Mouse (Mus musculus): ENCODE measurements at regions not wholly inside any gene's neighbourhood (a gene's known extent, or its start where the extent isn't known, plus 50 kb on each side); places are given as distances from the start of the nearest gene placed in this dataset.

DNA sequence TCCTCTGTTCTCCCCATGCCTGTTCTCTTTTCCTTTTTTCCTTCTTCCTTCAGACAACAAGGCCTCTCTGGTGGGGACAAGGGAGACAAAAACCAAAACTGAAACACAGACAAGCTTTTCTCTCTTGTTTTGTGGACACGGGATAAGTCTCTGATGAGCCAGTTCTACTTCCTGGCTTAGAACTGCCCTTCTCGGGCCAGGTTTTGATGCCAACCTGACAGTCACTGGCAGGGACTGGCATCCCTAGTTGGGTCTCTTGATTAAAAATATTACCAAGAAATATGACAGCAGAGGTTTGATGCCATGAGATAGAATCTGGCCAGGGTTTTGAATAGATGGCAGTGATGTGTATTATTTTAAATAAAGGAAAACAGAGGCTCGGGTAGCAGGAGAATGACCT is 133.4 kb upstream of the C9orf72 start:
- Histone ChIP-seq H3K36me3 (replicated peaks; ENCODE audit: control insufficient read depth, insufficient read depth, low read depth) (no peaks in the 10 kb centered on the region), H3K4me1 (replicated peaks; ENCODE audit: control insufficient read depth in 2 of 2, insufficient read depth in 2 of 2, low read length in 1 of 2) (no peaks in the 10 kb centered on the region), H3K9ac (replicated peaks) (no peak overlapping the region), H3K27me3 (ENCODE audit: control insufficient read depth, insufficient read depth, low read length) (no peaks in the 10 kb centered on the region), H3K4me2 (ENCODE audit: low read depth) (no peak overlapping the region), H3K9me3 (ENCODE audit: control insufficient read depth, low read length) (no peaks in the 10 kb centered on the region), H3K27ac (no peak overlapping the region), H3K4me3 (ENCODE audit: insufficient read depth in 1 of 2, low read depth in 2 of 2, low read length in 2 of 2) (no peak overlapping the region)
- no peak for ATAC-seq (ENCODE audit: insufficient read depth)
- TF ChIP-seq CTCF (IDR thresholded peaks at IDR 0.05; ENCODE audit: low read depth) (no peak), EP300 (IDR thresholded peaks at IDR 0.05; ENCODE audit: low read depth) (no peak)
- WGBS (ENCODE audit: insufficient replicate concordance): 57% methylated on average over 3 of the region's 3 CpGs
- no peak for DNase-seq (ENCODE audit: low read depth in 3 of 3, low spot score in 3 of 3)

DNA sequence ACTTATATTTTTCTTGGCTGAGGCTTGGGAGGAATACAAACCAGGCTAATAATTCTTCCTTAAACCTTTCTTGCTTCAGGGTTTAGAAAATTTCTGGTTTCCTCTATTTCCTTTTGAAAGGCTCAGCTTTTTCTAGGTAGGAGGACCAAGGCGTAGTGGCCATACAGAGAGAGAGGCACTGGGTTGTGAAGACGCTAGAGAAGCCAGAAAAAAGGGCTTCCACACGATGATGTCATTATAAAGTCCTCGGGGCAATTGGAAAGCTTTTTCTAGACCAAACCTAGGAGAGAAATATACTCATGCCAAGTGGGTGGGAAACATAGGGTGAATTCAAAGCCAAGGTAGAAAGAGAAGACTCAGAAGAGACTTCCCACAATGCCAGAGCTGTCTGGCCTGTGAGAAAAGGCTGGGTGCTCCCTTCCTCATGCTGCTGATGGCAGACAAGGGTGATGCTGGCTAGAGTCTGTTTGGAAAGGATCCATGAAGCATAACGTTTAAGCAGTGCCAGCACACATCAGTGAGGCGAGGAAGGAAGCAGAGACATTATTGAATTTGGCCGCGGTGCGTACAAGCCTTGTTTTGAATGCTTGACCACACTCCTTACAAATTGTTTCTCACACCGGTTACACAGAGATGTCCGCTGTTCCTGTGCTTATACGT is 131.1 kb upstream of the C9orf72 start:
- H3K9ac ChIP-seq (replicated peaks): no peak overlapping the region
- no peaks in the 10 kb centered on the region for H3K27me3 ChIP-seq (ENCODE audit: control insufficient read depth, insufficient read depth, low read length)
- H3K27ac ChIP-seq: no peak overlapping the region
- TF ChIP-seq EP300 (IDR thresholded peaks at IDR 0.05; ENCODE audit: low read depth) (no peak), CTCF (IDR thresholded peaks at IDR 0.05; ENCODE audit: low read depth) (no peak)
- no peak overlapping the region for H3K4me3 ChIP-seq (ENCODE audit: insufficient read depth in 1 of 2, low read depth in 2 of 2, low read length in 2 of 2)
- H3K4me2 ChIP-seq (ENCODE audit: low read depth): no peak overlapping the region
- H3K4me1 ChIP-seq (replicated peaks; ENCODE audit: control insufficient read depth in 2 of 2, insufficient read depth in 2 of 2, low read length in 1 of 2): no peaks in the 10 kb centered on the region
- no peak for ATAC-seq (ENCODE audit: insufficient read depth)
- whole genome bisulfite sequencing (ENCODE audit: insufficient replicate concordance): 70% methylated on average over 12 of the region's 12 CpGs
- no peaks in the 10 kb centered on the region for H3K9me3 ChIP-seq (ENCODE audit: control insufficient read depth, low read length)
- no peaks in the 10 kb centered on the region for H3K36me3 ChIP-seq (replicated peaks; ENCODE audit: control insufficient read depth, insufficient read depth, low read depth)
- no peak for DNase-seq (ENCODE audit: low read depth in 3 of 3, low spot score in 3 of 3)

DNA sequence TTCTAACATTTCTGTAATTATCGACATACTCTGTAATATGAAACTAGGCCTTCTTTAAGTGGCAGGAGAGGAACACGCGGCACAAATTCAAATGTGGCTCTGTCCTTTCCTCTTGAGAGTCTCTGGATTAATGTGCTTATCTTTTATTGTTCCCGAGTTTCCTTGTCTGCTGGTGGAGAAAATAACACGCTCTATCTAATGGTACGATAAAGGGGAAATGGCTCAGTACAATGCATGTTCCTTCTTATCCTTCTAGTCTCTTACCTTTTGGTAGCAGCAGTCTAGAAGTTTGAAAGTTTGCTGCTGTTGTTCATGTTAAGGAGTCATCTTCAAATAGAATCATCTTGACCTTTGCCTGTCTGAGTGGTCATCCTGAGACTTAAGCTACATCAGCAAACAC is 130.1 kb upstream of the C9orf72 start:
- H3K27me3 ChIP-seq (ENCODE audit: control insufficient read depth, insufficient read depth, low read length): no peaks in the 10 kb centered on the region
- no peaks in the 10 kb centered on the region for H3K4me1 ChIP-seq (replicated peaks; ENCODE audit: control insufficient read depth in 2 of 2, insufficient read depth in 2 of 2, low read length in 1 of 2)
- ATAC-seq (ENCODE audit: insufficient read depth) (no peak), DNase-seq (ENCODE audit: low read depth in 3 of 3, low spot score in 3 of 3) (no peak)
- H3K9ac ChIP-seq (replicated peaks): no peak overlapping the region
- TF ChIP-seq EP300 (IDR thresholded peaks at IDR 0.05; ENCODE audit: low read depth) (no peak), CTCF (IDR thresholded peaks at IDR 0.05; ENCODE audit: low read depth) (no peak)
- no peaks in the 10 kb centered on the region for H3K36me3 ChIP-seq (replicated peaks; ENCODE audit: control insufficient read depth, insufficient read depth, low read depth)
- no peak overlapping the region for H3K27ac ChIP-seq
- no peak overlapping the region for H3K4me3 ChIP-seq (ENCODE audit: insufficient read depth in 1 of 2, low read depth in 2 of 2, low read length in 2 of 2)
- no peak overlapping the region for H3K4me2 ChIP-seq (ENCODE audit: low read depth)
- H3K9me3 ChIP-seq (ENCODE audit: control insufficient read depth, low read length): no peaks in the 10 kb centered on the region
- WGBS (ENCODE audit: insufficient replicate concordance): 65% methylated on average over 6 of the region's 6 CpGs

DNA sequence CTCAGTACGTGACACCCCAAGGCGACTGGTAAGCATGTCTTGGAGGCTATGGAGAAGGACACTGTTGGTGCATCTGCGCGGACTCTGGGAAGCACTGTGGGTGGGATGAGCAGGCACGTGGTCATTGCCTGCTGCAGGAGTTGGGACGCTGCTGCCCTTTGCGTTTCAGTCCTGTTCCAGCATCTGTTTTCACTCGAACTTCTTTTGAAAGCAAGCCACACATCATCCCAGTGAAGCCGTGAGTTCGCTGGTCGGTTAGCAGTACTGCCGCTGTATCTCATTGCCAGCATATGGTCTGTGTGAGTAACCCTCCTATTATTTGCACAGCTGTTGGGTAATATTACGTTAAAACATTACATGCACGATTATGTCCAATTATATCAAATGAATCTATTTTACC is 128.1 kb upstream of the C9orf72 start:
- no peaks in the 10 kb centered on the region for H3K27me3 ChIP-seq (ENCODE audit: control insufficient read depth, insufficient read depth, low read length)
- H3K27ac ChIP-seq: no peak overlapping the region
- ATAC-seq (ENCODE audit: insufficient read depth) (no peak), DNase-seq (ENCODE audit: low read depth in 3 of 3, low spot score in 3 of 3) (no peak)
- no peak overlapping the region for H3K4me2 ChIP-seq (ENCODE audit: low read depth)
- WGBS (ENCODE audit: insufficient replicate concordance): 69% methylated on average over 14 of the region's 14 CpGs
- H3K36me3 ChIP-seq (replicated peaks; ENCODE audit: control insufficient read depth, insufficient read depth, low read depth): no peaks in the 10 kb centered on the region
- H3K9ac ChIP-seq (replicated peaks): no peak overlapping the region
- no peak for TF ChIP-seq CTCF (IDR thresholded peaks at IDR 0.05; ENCODE audit: low read depth)
- TF ChIP-seq EP300 (IDR thresholded peaks at IDR 0.05; ENCODE audit: low read depth): no peak
- no peaks in the 10 kb centered on the region for H3K9me3 ChIP-seq (ENCODE audit: control insufficient read depth, low read length)
- H3K4me3 ChIP-seq (ENCODE audit: insufficient read depth in 1 of 2, low read depth in 2 of 2, low read length in 2 of 2): no peak overlapping the region
- no peaks in the 10 kb centered on the region for H3K4me1 ChIP-seq (replicated peaks; ENCODE audit: control insufficient read depth in 2 of 2, insufficient read depth in 2 of 2, low read length in 1 of 2)

DNA sequence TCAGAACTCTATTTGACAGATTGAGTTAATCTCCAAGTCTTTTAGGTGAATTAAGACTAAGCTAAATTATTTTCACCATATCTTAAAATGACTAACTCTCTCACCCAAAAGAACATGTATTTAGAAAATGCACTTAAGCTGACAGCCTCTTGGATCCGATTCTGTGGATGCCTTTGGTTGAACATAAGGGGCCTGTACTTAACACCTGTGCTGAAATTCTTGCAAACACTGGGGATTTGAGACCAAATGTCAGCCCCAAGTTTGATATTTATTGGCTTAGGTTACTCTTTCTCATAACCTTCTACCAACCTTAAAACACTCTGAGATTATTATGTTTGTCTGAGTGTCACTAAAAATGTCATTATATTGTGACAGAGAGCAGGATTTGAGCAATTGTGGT is 126.6 kb upstream of the C9orf72 start:
- Histone ChIP-seq H3K9me3 (ENCODE audit: control insufficient read depth, low read length) (no peaks in the 10 kb centered on the region), H3K4me2 (ENCODE audit: low read depth) (no peak overlapping the region), H3K36me3 (replicated peaks; ENCODE audit: control insufficient read depth, insufficient read depth, low read depth) (no peaks in the 10 kb centered on the region), H3K4me3 (ENCODE audit: insufficient read depth in 1 of 2, low read depth in 2 of 2, low read length in 2 of 2) (no peak overlapping the region), H3K4me1 (replicated peaks; ENCODE audit: control insufficient read depth in 2 of 2, insufficient read depth in 2 of 2, low read length in 1 of 2) (no peaks in the 10 kb centered on the region), H3K27ac (no peak overlapping the region), H3K9ac (replicated peaks) (no peak overlapping the region), H3K27me3 (ENCODE audit: control insufficient read depth, insufficient read depth, low read length) (no peaks in the 10 kb centered on the region)
- WGBS (ENCODE audit: insufficient replicate concordance): 60% methylated on average over 1 of the region's 1 CpGs
- no peak for DNase-seq (ENCODE audit: low read depth in 3 of 3, low spot score in 3 of 3)
- ATAC-seq (ENCODE audit: insufficient read depth): no peak
- TF ChIP-seq EP300 (IDR thresholded peaks at IDR 0.05; ENCODE audit: low read depth) (no peak), CTCF (IDR thresholded peaks at IDR 0.05; ENCODE audit: low read depth) (no peak)
